Mouse (Mus musculus): ENCODE measurements around the gene Gm9376. TPM values are rescaled to one million over a fixed set of nuclear protein-coding genes. Genes with fewer than 3 reads are reported as not detected.

Gm9376 gene
- total RNA-seq, 2 experiments from 2014 or later: not detected

DNA sequence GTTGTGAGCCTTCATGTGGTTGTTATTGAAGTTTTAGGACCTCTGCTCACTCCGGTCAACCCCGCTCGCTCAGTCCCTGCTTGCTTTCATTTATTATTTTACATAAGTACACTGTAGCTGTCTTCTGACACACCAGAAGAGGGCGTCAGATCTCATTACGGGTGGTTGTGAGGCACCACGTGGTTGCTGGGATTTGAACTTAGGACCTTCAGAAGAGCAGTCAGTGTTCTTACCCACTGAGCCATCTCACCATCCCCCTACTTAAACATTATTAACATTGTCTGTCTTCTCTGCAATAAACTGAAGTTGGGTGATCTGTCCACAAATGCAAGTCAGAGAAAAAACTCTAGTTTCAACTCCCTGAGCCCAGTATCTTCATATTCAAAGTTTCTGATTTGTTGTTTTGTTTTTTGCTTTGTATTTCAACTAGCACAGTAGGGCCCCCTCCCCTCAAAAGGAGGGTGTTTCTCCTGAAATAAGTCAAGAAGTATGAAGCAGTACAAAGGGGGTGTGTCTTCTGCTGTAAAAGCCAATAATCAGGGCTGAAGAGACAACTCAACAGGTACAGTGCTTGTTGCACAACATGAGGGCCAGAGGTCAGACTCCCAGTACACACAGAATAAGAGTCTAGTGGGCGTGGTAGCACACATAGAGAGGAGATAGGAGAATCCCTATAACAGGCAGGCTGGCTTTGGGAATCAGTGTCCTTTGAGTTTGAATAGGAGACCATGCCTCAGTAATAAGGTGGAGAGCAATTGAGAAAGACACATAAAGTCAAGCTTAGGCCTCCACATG is 11.1 kb downstream of the Gm9376 start:
- no peak for ATAC-seq (replicated peaks; ENCODE audit: low FRiP score, poor library complexity, severe bottlenecking)

DNA sequence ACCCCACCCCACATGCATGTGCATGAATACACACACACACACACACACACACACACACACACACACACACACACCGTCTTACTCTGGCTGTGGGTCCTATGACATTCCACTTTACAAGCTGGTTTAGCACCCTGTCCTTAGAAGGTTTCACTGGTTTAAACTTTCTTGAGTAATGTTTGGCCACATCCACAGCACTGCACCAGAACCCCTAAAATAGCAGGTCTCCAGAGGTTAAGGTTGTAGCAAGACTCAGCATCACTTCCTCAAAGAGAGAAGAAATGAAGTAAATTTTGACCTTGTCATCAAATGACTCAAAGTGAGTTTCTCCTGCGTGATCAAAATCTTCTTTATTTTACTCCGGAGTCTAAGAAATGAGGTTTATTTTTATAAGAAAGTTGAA is 15.5 kb downstream of the Gm9376 start:
- ATAC-seq (replicated peaks; ENCODE audit: low FRiP score, poor library complexity, severe bottlenecking): no peak

DNA sequence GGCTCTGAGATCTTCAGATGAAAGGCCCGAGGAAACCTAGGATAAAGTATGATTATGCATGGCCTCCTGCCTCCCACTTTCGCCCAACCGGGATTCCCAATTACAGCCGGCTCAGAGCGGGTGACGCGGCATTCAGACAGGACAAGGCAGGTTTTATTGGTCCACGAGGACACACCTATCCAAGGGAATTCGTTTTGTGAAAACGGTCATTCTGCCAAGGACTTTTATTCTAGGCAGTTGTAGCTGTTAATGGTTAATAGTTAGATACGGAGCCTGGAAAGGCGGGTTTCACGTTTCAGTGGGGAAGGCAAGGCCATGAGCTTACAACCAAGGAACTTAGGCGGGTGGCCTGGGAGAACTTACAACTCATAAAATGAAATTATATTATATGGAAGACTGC is 16.2 kb downstream of the Gm9376 start:
- no peak for ATAC-seq (replicated peaks; ENCODE audit: low FRiP score, poor library complexity, severe bottlenecking)

DNA sequence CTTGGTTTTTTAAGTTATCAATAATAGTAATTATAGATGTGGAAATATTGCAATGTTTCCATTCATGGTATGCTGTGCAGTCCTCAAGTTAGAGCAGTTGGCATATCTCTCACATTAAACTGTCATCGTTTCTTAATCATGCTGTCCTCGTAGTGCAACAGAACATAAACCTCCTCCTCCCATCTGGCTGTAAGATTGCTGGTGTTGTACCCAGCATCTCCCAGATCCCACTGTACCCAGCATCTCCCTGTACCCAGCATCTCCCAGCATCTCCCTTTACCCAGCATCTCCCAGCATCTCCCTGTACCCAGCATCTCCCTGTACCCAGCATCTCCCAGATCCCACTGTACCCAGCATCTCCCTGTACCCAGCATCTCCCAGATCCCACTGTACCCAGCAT is 19.3 kb downstream of the Gm9376 start:
- no peak for ATAC-seq (replicated peaks; ENCODE audit: low FRiP score, poor library complexity, severe bottlenecking)

DNA sequence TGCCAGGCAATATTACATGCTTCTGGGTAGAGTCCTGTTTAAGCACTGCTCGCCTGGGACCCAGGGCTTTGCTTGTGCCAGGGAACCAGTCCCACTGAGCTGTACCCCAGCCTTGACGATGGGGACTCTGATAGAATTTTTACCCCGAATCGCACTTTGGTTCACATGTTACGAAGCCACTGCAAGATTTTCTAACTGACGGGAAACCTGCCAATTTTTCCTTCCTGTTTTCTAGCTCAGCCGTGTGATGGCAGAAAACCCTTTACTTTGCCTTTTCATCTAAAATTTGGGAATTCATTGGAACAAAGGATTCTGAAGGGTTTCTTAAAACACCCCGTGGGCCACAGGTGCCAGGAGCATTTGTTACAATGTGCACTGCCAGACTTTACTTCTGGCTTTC is 22.4 kb downstream of the Gm9376 start:
- no peak for ATAC-seq (replicated peaks; ENCODE audit: low FRiP score, poor library complexity, severe bottlenecking)

DNA sequence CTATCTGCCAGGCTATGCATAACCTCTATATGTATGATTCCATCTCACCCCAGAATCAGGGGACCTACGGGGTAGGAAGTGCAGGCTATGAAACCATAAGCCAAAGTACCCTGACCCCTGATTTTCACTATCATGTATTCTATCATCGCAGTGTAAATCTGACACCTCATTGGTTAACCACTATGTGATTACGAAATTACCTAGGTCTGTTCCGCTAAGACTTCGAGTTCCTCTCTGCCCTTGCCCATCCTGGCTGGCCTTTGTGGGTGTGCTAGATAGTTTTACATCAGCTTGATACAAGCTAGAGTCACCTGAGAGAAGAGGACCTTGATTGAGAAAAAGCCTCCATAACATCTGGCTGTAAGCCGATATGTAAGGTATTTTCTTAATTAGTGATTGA is 23.2 kb downstream of the Gm9376 start:
- ATAC-seq (replicated peaks; ENCODE audit: low FRiP score, poor library complexity, severe bottlenecking): no peak

DNA sequence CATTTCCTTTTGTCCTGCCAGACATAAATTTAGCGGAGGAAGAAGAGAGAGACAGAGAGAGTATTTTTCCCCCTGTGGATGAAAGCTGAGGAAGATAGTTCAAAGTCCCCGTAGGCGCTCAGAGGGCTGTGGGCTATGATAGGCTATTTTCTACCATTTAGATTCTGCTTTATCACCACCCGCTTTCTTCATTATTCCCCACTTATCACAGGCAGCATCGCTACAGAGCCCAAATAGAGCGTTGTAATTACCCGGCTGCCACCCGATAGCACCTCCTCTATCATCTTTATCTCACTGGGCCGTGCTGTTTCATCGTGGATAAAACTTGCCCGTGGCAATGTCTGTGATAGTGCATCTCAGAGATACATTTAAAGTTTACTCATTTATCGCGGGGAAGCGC is 35.8 kb downstream of the Gm9376 start:
- no peak for ATAC-seq (replicated peaks; ENCODE audit: low FRiP score, poor library complexity, severe bottlenecking)

DNA sequence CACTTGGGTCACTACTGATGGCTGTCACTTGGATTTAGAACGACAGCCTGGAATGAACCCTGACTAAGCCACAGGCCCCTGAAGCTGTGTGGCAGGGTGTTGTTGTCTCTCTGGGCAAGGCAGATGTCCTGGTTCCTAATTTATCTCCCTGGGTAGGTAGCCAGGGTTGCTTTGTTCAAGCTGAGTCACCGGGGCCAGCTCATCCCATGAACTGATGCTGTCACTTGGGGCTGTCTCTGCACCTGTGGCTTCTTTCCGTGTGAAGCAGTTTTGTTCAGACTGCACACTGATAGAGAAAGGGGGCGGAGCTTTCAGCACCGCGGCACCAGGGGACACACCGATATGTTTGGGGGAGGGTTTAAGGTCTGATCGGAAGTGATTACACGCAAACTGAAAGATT is 37.8 kb downstream of the Gm9376 start:
- ATAC-seq (replicated peaks; ENCODE audit: low FRiP score, poor library complexity, severe bottlenecking): no peak

DNA sequence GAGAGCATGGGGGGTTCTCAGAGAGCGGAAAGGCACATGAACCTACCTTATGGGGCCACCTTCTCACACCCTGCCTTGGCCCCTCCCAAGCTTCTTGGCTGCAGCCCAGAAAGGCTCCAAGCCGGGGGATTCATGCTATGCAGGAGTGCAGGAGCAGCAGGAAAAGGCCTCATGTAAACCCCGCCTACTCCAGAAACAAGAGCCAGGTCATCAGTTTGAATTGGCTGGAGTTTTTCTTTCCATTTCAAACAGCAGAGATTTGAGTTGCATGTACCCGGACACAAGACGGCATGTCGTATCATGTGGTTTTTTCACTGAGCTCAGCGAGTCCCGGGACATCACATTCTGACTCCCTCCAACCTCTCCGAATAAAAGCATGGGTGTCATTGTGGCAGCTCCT is 39.2 kb downstream of the Gm9376 start:
- no peak for ATAC-seq (replicated peaks; ENCODE audit: low FRiP score, poor library complexity, severe bottlenecking)

DNA sequence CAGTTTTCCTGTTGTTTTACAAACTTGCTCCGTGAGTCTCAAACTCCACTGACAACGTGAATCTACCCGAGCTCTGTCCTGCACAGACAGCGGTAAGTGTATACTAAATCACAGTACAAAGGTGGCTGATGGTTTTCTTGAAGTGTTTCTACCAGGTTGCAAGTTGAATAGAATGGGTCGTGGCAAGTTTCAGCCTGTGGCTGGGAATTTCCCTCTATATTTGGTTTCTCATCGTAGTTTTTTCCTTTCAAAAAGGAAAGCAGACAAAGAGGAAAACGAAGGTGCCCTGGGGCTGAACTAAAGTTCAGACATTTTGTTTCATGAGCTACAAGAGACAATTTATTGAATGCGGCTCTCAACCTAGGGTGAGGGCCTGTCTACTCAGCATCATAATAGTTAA is 40.3 kb downstream of the Gm9376 start:
- ATAC-seq (replicated peaks; ENCODE audit: low FRiP score, poor library complexity, severe bottlenecking): no peak

DNA sequence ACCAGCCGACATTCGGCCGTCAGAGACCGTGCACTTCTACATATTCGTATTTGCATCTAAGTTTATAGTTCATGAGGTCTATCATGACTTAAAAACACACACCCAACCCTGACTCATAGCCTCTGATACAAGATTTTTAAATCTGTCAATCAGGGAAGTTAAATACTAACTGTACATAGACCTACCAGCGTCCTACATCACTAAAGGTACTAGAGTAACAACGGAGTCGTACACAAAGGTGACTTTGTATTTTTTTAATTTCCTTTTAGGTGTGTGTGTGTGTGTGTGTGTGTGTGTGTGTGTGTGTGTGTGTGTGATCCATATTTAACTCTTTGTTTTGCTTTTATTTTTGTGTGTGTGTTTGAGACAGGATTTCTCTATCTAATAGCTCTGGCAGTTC is 44.9 kb downstream of the Gm9376 start:
- no peak for ATAC-seq (replicated peaks; ENCODE audit: low FRiP score, poor library complexity, severe bottlenecking)

DNA sequence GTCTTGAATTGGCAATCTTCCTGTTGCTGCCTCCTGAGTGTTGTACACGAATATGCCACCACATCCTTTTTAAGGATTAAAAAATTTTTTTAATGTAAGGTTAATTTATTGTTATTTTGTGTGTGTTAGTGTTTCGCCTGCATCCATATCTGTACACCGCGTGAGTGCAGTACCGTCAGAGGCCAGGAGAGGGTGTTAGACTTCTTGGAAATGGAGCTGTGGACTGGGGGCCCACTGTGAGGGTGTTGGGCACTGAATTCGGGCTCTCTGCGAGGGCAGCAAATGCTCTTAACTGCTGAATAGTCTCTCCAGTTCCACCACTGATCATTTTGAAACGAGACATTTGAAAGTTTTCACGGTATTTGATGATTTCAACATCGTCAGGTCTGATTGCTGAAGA is 45.9 kb downstream of the Gm9376 start:
- no peak for ATAC-seq (replicated peaks; ENCODE audit: low FRiP score, poor library complexity, severe bottlenecking)

DNA sequence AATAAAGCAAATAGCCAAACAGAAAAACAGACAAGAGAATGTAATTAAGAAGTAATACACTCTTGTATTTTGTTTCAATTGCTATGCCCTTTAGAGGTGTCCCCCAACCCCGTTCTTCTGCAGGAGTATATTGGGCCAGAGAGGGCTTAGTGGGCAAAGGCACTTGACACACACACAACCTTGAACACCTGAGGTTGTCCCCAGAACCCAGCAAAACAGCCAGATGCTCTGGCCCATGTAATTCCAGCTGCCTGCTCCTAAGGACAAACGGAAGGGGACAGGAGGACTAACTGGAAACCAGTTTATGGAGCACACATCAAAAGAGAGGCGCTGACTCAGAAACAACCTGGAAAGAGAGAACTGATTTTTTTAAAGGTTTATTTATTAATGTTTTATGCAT is 47.2 kb downstream of the Gm9376 start:
- ATAC-seq (replicated peaks; ENCODE audit: low FRiP score, poor library complexity, severe bottlenecking): no peak

DNA sequence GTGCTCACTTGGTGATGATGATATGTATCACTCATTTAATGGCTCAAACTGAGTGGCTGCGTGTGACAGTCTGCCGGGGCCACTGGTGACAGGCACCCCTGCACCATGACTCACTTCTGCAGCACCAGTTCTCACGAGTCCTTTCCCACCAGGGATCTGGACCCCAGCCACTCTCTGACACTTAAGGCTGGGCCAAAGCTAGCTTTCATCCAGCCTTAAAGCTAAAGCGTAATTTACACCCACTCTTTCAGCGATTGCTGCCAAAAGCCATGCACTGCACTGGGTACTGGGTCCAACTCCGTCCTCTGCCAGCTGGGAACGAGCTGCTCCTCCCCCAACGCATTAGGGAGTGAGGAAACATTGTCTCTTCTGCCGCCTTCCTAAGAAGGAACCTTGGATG is 50.5 kb downstream of the Gm9376 start:
- ATAC-seq (replicated peaks; ENCODE audit: low FRiP score, poor library complexity, severe bottlenecking): no peak

Other genes with a start within 250 kb of the Gm9376 start
- 0.38 TPM in 1 of 2 replicates, not detected in the other for gene Dct, start 214.7 kb upstream of the Gm9376 start, total RNA-seq (2015; ENCODE audit: low replicate concordance)
- 0.09 and 0.42 TPM in 2 replicates for gene Dct, start 214.7 kb upstream of the Gm9376 start, total RNA-seq (2017; ENCODE audit: low replicate concordance)
- 3.3 and 5.6 TPM in 2 replicates for gene Tgds, start 134.2 kb upstream of the Gm9376 start, total RNA-seq (2015; ENCODE audit: low replicate concordance)
- 3.2 and 10.6 TPM in 2 replicates for gene Tgds, start 134.2 kb upstream of the Gm9376 start, total RNA-seq (2017; ENCODE audit: low replicate concordance)
- 6.1 TPM in 1 of 2 replicates, not detected in the other for gene Gpr180, start 129.8 kb upstream of the Gm9376 start, total RNA-seq (2015; ENCODE audit: low replicate concordance)
- 1.3 and 2.0 TPM in 2 replicates for gene Gpr180, start 129.8 kb upstream of the Gm9376 start, total RNA-seq (2017; ENCODE audit: low replicate concordance)
- gene Sox21, start 29.9 kb upstream of the Gm9376 start, total RNA-seq (2015; ENCODE audit: low replicate concordance): not detected in 2 replicates
- gene Sox21, start 29.9 kb upstream of the Gm9376 start, total RNA-seq (2017; ENCODE audit: low replicate concordance): not detected in 2 replicates